Mouse (Mus musculus) intestine, embryonic 15.5 days (tissue): Measurements from ENCODE around the gene Rnase11. TPM values are rescaled to one million over a fixed set of nuclear protein-coding genes. Genes with fewer than 3 reads are reported as not detected.

Experiments used
- ATAC-seq: fragments of 200-750 bp; cut with Nextera tagmentation; 2 replicates; pipeline ENCODE4 v1.8.0; 2017; ENCODE audit warnings: moderate TSS enrichment, moderate library complexity
- H3K27ac ChIP-seq: fragments of 300-500 bp; sonication (generic); 2 replicates; pipeline ENCODE4 v1.5.1; 2015; ENCODE audit warnings: mild to moderate bottlenecking, inconsistent platforms
- H3K27me3 ChIP-seq: fragments of 300-500 bp; sonication (generic); replicated peaks from 2 replicates; pipeline ENCODE4 v1.6.1; 2015; ENCODE audit warnings: inconsistent platforms
- H3K36me3 ChIP-seq: fragments of 300-500 bp; sonication (generic); 2 replicates; pipeline ENCODE4 v1.6.1; 2015; ENCODE audit warnings: inconsistent platforms
- H3K4me1 ChIP-seq: fragments of 300-500 bp; sonication (generic); replicated peaks from 2 replicates; pipeline ENCODE4 v1.6.1; 2015; ENCODE audit warnings: inconsistent platforms
- H3K4me2 ChIP-seq: fragments of 300-500 bp; sonication (generic); replicated peaks from 2 replicates; pipeline ENCODE4 v1.6.1; 2015; ENCODE audit warnings: mild to moderate bottlenecking, inconsistent platforms
- H3K4me3 ChIP-seq: fragments of 300-500 bp; sonication (generic); replicated peaks from 2 replicates; pipeline ENCODE4 v1.5.1; 2015; ENCODE audit warnings: inconsistent platforms
- H3K9ac ChIP-seq: fragments of 300-500 bp; sonication (generic); 2 replicates; pipeline ENCODE4 v1.6.1; 2015; ENCODE audit warnings: inconsistent platforms
- H3K9me3 ChIP-seq: fragments of 300-500 bp; sonication (generic); 2 replicates; pipeline ENCODE4 v1.6.1; 2016; ENCODE audit warnings: inconsistent platforms
- WGBS: fragments of 180-500 bp; shearing (Covaris S2); methylation state at CpG from one replicate; pipeline ENCODE4 v1.1.7; 2015; 5-methylcytosine and 5-hydroxymethylcytosine counted together
- polyA plus RNA-seq: library from polyadenylated mRNA; unstranded; fragments of >200 nt; fragmentation: Nextera tagmentation; extraction: Ambion mirVana; gene quantifications from 2 replicates; pipeline ENCODE4 v1.2.1, GENCODE M21; 2015

Rnase11 gene
- polyA plus RNA-seq, 1 experiment from 2014 or later: not detected

- WGBS: under 1% methylated on average over 34 of the region's 34 CpGs
- no peaks in the 10 kb centered on the region for H3K36me3 ChIP-seq
- H3K4me1 ChIP-seq: 0 out of 2 replicates have a peak, but pooled peaks cover 2% of the 10 kb centered on the region
- H3K27me3 ChIP-seq: no peaks in the 10 kb centered on the region
- H3K9ac ChIP-seq: peak overlapping the region; percentile 57
- H3K4me3 ChIP-seq: peak overlapping the region; percentile 63
- H3K9me3 ChIP-seq: no peaks in the 10 kb centered on the region
- H3K27ac ChIP-seq: peak overlapping the region; percentile 87
- ATAC-seq: peak; percentile 90
- peak overlapping the region; percentile 77 for H3K4me2 ChIP-seq
Observed at GRCm38 (mm10) chr14:51088970-51089673, 39.2 kb upstream of the Rnase11 start.

- Histone ChIP-seq H3K9me3 (no peaks in the 10 kb centered on the region), H3K36me3 (no peaks in the 10 kb centered on the region), H3K9ac (peak overlapping the region; percentile 57), H3K27ac (peak overlapping the region; percentile 87), H3K27me3 (no peaks in the 10 kb centered on the region), H3K4me1 (0 out of 2 replicates have a peak, but pooled peaks cover 3% of the 10 kb centered on the region), H3K4me2 (peak overlapping the region; percentile 77), H3K4me3 (peak overlapping the region; percentile 63)
- WGBS: under 1% methylated on average over 23 of the region's 23 CpGs
- ATAC-seq: peak; percentile 39
Observed at GRCm38 (mm10) chr14:51088166-51088969, 38.4 kb upstream of the Rnase11 start.

- no peak for ATAC-seq
- peak overlapping the region; percentile 63 for H3K4me3 ChIP-seq
- H3K9me3 ChIP-seq: no peaks in the 10 kb centered on the region
- H3K4me1 ChIP-seq: 0 out of 2 replicates have a peak, but pooled peaks cover 3% of the 10 kb centered on the region
- H3K4me2 ChIP-seq: peak overlapping the region; percentile 77
- H3K9ac ChIP-seq: no peak overlapping the region
- H3K27me3 ChIP-seq: no peaks in the 10 kb centered on the region
- 12% methylated on average over 9 of the region's 9 CpGs for WGBS
- H3K27ac ChIP-seq: no peak overlapping the region
- no peaks in the 10 kb centered on the region for H3K36me3 ChIP-seq
Observed at GRCm38 (mm10) chr14:51087762-51088161, 37.8 kb upstream of the Rnase11 start.

GRCm38 (mm10) chr14:51085911-51086310, 35.9 kb upstream of the Rnase11 start:
- H3K4me2 ChIP-seq: no peak overlapping the region
- ATAC-seq: no peak
- 0 out of 2 replicates have a peak, but pooled peaks cover 3% of the 10 kb centered on the region for H3K4me1 ChIP-seq
- no peaks in the 10 kb centered on the region for H3K27me3 ChIP-seq
- H3K9ac ChIP-seq: no peak overlapping the region
- H3K36me3 ChIP-seq: no peaks in the 10 kb centered on the region
- H3K27ac ChIP-seq: no peak overlapping the region
- 76% methylated on average over 4 of the region's 4 CpGs for WGBS
- no peak overlapping the region for H3K4me3 ChIP-seq
- H3K9me3 ChIP-seq: no peaks in the 10 kb centered on the region

- no peak for ATAC-seq
- H3K27me3 ChIP-seq: no peaks in the 10 kb centered on the region
- no peak overlapping the region for H3K9ac ChIP-seq
- H3K4me3 ChIP-seq: no peak overlapping the region
- no peak overlapping the region for H3K27ac ChIP-seq
- H3K36me3 ChIP-seq: no peaks in the 10 kb centered on the region
- H3K9me3 ChIP-seq: no peaks in the 10 kb centered on the region
- WGBS: 76% methylated on average over 2 of the region's 2 CpGs
- H3K4me2 ChIP-seq: no peak overlapping the region
- 0 out of 2 replicates have a peak, but pooled peaks cover 3% of the 10 kb centered on the region for H3K4me1 ChIP-seq
Observed at GRCm38 (mm10) chr14:51085086-51085485, 35.1 kb upstream of the Rnase11 start.

- H3K9me3 ChIP-seq: no peaks in the 10 kb centered on the region
- H3K27ac ChIP-seq: no peak overlapping the region
- no peak for ATAC-seq
- 0 out of 2 replicates have a peak, but pooled peaks cover 3% of the 10 kb centered on the region for H3K4me1 ChIP-seq
- H3K36me3 ChIP-seq: no peaks in the 10 kb centered on the region
- peak overlapping the region; percentile 85 for H3K4me2 ChIP-seq
- H3K27me3 ChIP-seq: no peaks in the 10 kb centered on the region
- H3K9ac ChIP-seq: no peak overlapping the region
- 22% methylated on average over 7 of the region's 7 CpGs for WGBS
- peak overlapping the region; percentile 53 for H3K4me3 ChIP-seq
Observed at GRCm38 (mm10) chr14:51083805-51084204, 33.8 kb upstream of the Rnase11 start.

GRCm38 (mm10) chr14:51082599-51083581, 32.9 kb upstream of the Rnase11 start:
- ATAC-seq: peak; percentile 55
- Histone ChIP-seq H3K27me3 (no peaks in the 10 kb centered on the region), H3K4me2 (peak overlapping the region; percentile 85), H3K9me3 (no peaks in the 10 kb centered on the region), H3K4me3 (peak overlapping the region; percentile 53), H3K36me3 (no peaks in the 10 kb centered on the region), H3K4me1 (0 out of 2 replicates have a peak, but pooled peaks cover 3% of the 10 kb centered on the region), H3K27ac (0 out of 2 replicates have a peak overlapping the region, but pooled peaks have one; percentile 22), H3K9ac (peak overlapping the region; percentile 52)
- WGBS: 3% methylated on average over 40 of the region's 40 CpGs

- H3K9me3 ChIP-seq: no peaks in the 10 kb centered on the region
- H3K27me3 ChIP-seq: no peaks in the 10 kb centered on the region
- H3K4me2 ChIP-seq: no peak overlapping the region
- no peak overlapping the region for H3K27ac ChIP-seq
- H3K4me1 ChIP-seq: 0 out of 2 replicates have a peak, but pooled peaks cover 3% of the 10 kb centered on the region
- 62% methylated on average over 2 of the region's 2 CpGs for WGBS
- peak; percentile 91 for ATAC-seq
- no peak overlapping the region for H3K9ac ChIP-seq
- H3K36me3 ChIP-seq: no peaks in the 10 kb centered on the region
- H3K4me3 ChIP-seq: no peak overlapping the region
Observed at GRCm38 (mm10) chr14:51081035-51081434, 31.1 kb upstream of the Rnase11 start.

- H3K9me3 ChIP-seq: no peaks in the 10 kb centered on the region
- 94% methylated on average over 1 of the region's 1 CpGs for WGBS
- no peak overlapping the region for H3K27ac ChIP-seq
- no peak overlapping the region for H3K4me3 ChIP-seq
- no peak overlapping the region for H3K9ac ChIP-seq
- H3K27me3 ChIP-seq: no peaks in the 10 kb centered on the region
- H3K4me2 ChIP-seq: no peak overlapping the region
- H3K4me1 ChIP-seq: 0 out of 2 replicates have a peak, but pooled peaks cover 3% of the 10 kb centered on the region
- H3K36me3 ChIP-seq: no peaks in the 10 kb centered on the region
- ATAC-seq: no peak
Observed at GRCm38 (mm10) chr14:51079180-51079579, 29.2 kb upstream of the Rnase11 start.

GRCm38 (mm10) chr14:51074335-51074734, 24.4 kb upstream of the Rnase11 start, which contains the start of gene Olfr750:
TSS of gene Olfr750 (minus strand) at chr14:51074435.
- no peak for ATAC-seq
- no peak within 1 kb of the TSS for H3K4me2 ChIP-seq
- H3K9me3 ChIP-seq: no peaks in the 10 kb centered on the region
- H3K27ac ChIP-seq: no peak within 1 kb of the TSS
- H3K27me3 ChIP-seq: no peaks in the 10 kb centered on the region
- H3K36me3 ChIP-seq: no peaks in the 10 kb centered on the region
- 85% methylated on average over 3 of the region's 3 CpGs for WGBS
- no peak within 1 kb of the TSS for H3K9ac ChIP-seq
- H3K4me1 ChIP-seq: no peaks in the 10 kb centered on the region
- no peak within 1 kb of the TSS for H3K4me3 ChIP-seq

- no peaks in the 10 kb centered on the region for H3K4me1 ChIP-seq
- WGBS: 91% methylated on average over 2 of the region's 2 CpGs
- ATAC-seq: no peak
- no peaks in the 10 kb centered on the region for H3K36me3 ChIP-seq
- H3K4me3 ChIP-seq: no peak overlapping the region
- H3K4me2 ChIP-seq: no peak overlapping the region
- no peak overlapping the region for H3K27ac ChIP-seq
- H3K9me3 ChIP-seq: no peaks in the 10 kb centered on the region
- H3K9ac ChIP-seq: no peak overlapping the region
- H3K27me3 ChIP-seq: no peaks in the 10 kb centered on the region
Observed at GRCm38 (mm10) chr14:51069617-51070016, 19.7 kb upstream of the Rnase11 start.
